Mouse (Mus musculus) liver, embryonic 15.5 days (tissue): Measurements from ENCODE around the gene AW011738. TPM values are rescaled to one million over a fixed set of nuclear protein-coding genes. Genes with fewer than 3 reads are reported as not detected.

ENCODE experiments used
- ATAC-seq: fragments of 200-750 bp; cut with Nextera tagmentation; 2 replicates; pipeline ENCODE4 v1.8.0; 2017; ENCODE audit warnings: moderate number of reproducible peaks, mild to moderate bottlenecking, moderate library complexity; ENCODE audit not compliant: insufficient read depth
- H3K27ac ChIP-seq: fragments of 300-500 bp; sonication (generic); replicated peaks from 2 replicates; pipeline ENCODE4 v1.5.1; 2015; ENCODE audit warnings: mild to moderate bottlenecking, inconsistent platforms
- H3K27me3 ChIP-seq: fragments of 300-500 bp; sonication (generic); 2 replicates; pipeline ENCODE4 v1.6.1; 2015; ENCODE audit warnings: mild to moderate bottlenecking, inconsistent platforms
- H3K36me3 ChIP-seq: fragments of 300-500 bp; sonication (generic); replicated peaks from 2 replicates; pipeline ENCODE4 v1.6.1; 2015; ENCODE audit warnings: moderate library complexity, mild to moderate bottlenecking, inconsistent platforms
- H3K4me1 ChIP-seq: fragments of 300-500 bp; sonication (generic); replicated peaks from 2 replicates; pipeline ENCODE4 v1.6.1; 2015; ENCODE audit warnings: inconsistent platforms
- H3K4me2 ChIP-seq: fragments of 300-500 bp; sonication (generic); 2 replicates; pipeline ENCODE4 v1.6.1; 2015; ENCODE audit warnings: moderate library complexity, mild to moderate bottlenecking, inconsistent platforms
- H3K4me3 ChIP-seq: fragments of 300-500 bp; sonication (generic); replicated peaks from 2 replicates; pipeline ENCODE4 v1.5.1; 2015; ENCODE audit warnings: mild to moderate bottlenecking, inconsistent platforms
- H3K9ac ChIP-seq: fragments of 300-500 bp; sonication (generic); 2 replicates; pipeline ENCODE4 v1.6.1; 2015; ENCODE audit warnings: moderate library complexity, mild to moderate bottlenecking, inconsistent platforms
- H3K9me3 ChIP-seq: fragments of 300-500 bp; sonication (generic); replicated peaks from 2 replicates; pipeline ENCODE4 v1.6.1; 2016; ENCODE audit warnings: inconsistent platforms
- WGBS: fragments of 180-500 bp; shearing (Covaris S2); methylation state at CpG from one replicate; pipeline ENCODE4 v1.1.7; 2015; ENCODE audit warnings: mixed read lengths; ENCODE audit not compliant: insufficient replicate concordance; 5-methylcytosine and 5-hydroxymethylcytosine counted together
- polyA plus RNA-seq: library from polyadenylated mRNA; unstranded; fragments of >200 nt; fragmentation: Nextera tagmentation; extraction: Ambion mirVana; gene quantifications from 2 replicates; pipeline ENCODE4 v1.2.1, GENCODE M21; 2015

Gene AW011738
- polyA plus RNA-seq, 1 experiment from 2014 or later = 1.1 TPM

GRCm38 (mm10) chr4:156188162-156188810 is 14.8 kb upstream of the AW011738 start:
- Histone ChIP-seq H3K27me3 (peaks cover 16% of the 10 kb centered on the region), H3K9me3 (no peaks in the 10 kb centered on the region), H3K9ac (no peak overlapping the region), H3K27ac (no peak overlapping the region; the same call in 1 of the 2 replicates), H3K4me1 (peaks cover 77% of the 10 kb centered on the region), H3K4me3 (no peak overlapping the region), H3K4me2 (no peak overlapping the region), H3K36me3 (no peaks in the 10 kb centered on the region; the same call in 1 of the 2 replicates)
- 58% methylated on average over 5 of the region's 5 CpGs for WGBS
- ATAC-seq = no peak

- Histone ChIP-seq H3K27ac (no peak overlapping the region; the same call in 1 of the 2 replicates), H3K36me3 (no peaks in the 10 kb centered on the region; the same call in 1 of the 2 replicates), H3K4me2 (no peak overlapping the region), H3K9me3 (no peaks in the 10 kb centered on the region), H3K4me3 (no peak overlapping the region), H3K9ac (no peak overlapping the region), H3K27me3 (peaks cover 21% of the 10 kb centered on the region), H3K4me1 (peaks cover 77% of the 10 kb centered on the region)
- ATAC-seq = no peak
- WGBS = 43% methylated on average over 6 of the region's 6 CpGs
Observed at GRCm38 (mm10) chr4:156188811-156189323, 14.2 kb upstream of the AW011738 start.

GRCm38 (mm10) chr4:156192421-156193199 is 10.5 kb upstream of the AW011738 start:
- no peak for ATAC-seq
- H3K4me2 ChIP-seq = no peak overlapping the region

GRCm38 (mm10) chr4:156193200-156193590 is 9.9 kb upstream of the AW011738 start:
- H3K9ac ChIP-seq = no peak overlapping the region
- no peak overlapping the region for H3K4me2 ChIP-seq
- no peaks in the 10 kb centered on the region; the same call in 1 of the 2 replicates for H3K36me3 ChIP-seq
- peaks cover 80% of the 10 kb centered on the region for H3K4me1 ChIP-seq
- 56% methylated on average over 2 of the region's 2 CpGs for WGBS
- H3K4me3 ChIP-seq = no peak overlapping the region
- no peaks in the 10 kb centered on the region for H3K9me3 ChIP-seq
- no peak for ATAC-seq
- H3K27ac ChIP-seq = no peak overlapping the region
- H3K27me3 ChIP-seq = peaks cover 44% of the 10 kb centered on the region

More at GRCm38 (mm10) chr4:156192421-156193199, 10.5 kb upstream of the AW011738 start:
- peaks cover 79% of the 10 kb centered on the region for H3K4me1 ChIP-seq
- peak overlapping the region; percentile 15; the same call in 1 of the 2 replicates for H3K9ac ChIP-seq
- WGBS = 48% methylated on average over 8 of the region's 8 CpGs
- H3K36me3 ChIP-seq = no peaks in the 10 kb centered on the region; the same call in 1 of the 2 replicates
- H3K4me3 ChIP-seq = no peak overlapping the region
- H3K27ac ChIP-seq = no peak overlapping the region
- H3K9me3 ChIP-seq = no peaks in the 10 kb centered on the region
- peaks cover 44% of the 10 kb centered on the region for H3K27me3 ChIP-seq

GRCm38 (mm10) chr4:156193906-156194305 is 9.2 kb upstream of the AW011738 start:
- Histone ChIP-seq H3K27ac (no peak overlapping the region), H3K4me2 (no peak overlapping the region), H3K4me1 (peaks cover 79% of the 10 kb centered on the region)

GRCm38 (mm10) chr4:156194346-156194745 is 8.8 kb upstream of the AW011738 start:
- Histone ChIP-seq H3K4me1 (peaks cover 77% of the 10 kb centered on the region), H3K36me3 (no peaks in the 10 kb centered on the region; the same call in 1 of the 2 replicates), H3K9ac (no peak overlapping the region), H3K27me3 (peaks cover 51% of the 10 kb centered on the region), H3K4me2 (no peak overlapping the region), H3K4me3 (no peak overlapping the region), H3K9me3 (no peaks in the 10 kb centered on the region), H3K27ac (no peak overlapping the region)
- ATAC-seq = no peak
- 53% methylated on average over 6 of the region's 6 CpGs for WGBS

More at GRCm38 (mm10) chr4:156193906-156194305, 9.2 kb upstream of the AW011738 start:
- ATAC-seq = no peak
- peaks cover 49% of the 10 kb centered on the region for H3K27me3 ChIP-seq
- H3K4me3 ChIP-seq = no peak overlapping the region
- H3K36me3 ChIP-seq = no peaks in the 10 kb centered on the region; the same call in 1 of the 2 replicates
- 64% methylated on average over 5 of the region's 5 CpGs for WGBS
- H3K9ac ChIP-seq = no peak overlapping the region
- no peaks in the 10 kb centered on the region for H3K9me3 ChIP-seq

- no peak for ATAC-seq
- Histone ChIP-seq H3K4me1 (peaks cover 88% of the 10 kb centered on the region), H3K9ac (peak overlapping the region; percentile 85), H3K27ac (no peak overlapping the region), H3K36me3 (no peaks in the 10 kb centered on the region), H3K27me3 (peaks cover 58% of the 10 kb centered on the region), H3K4me3 (peak overlapping the region; percentile 88), H3K9me3 (no peaks in the 10 kb centered on the region), H3K4me2 (peak overlapping the region; percentile 99)
- WGBS = 6% methylated on average over 35 of the region's 35 CpGs
Observed at GRCm38 (mm10) chr4:156195927-156196870, 6.9 kb upstream of the AW011738 start.

GRCm38 (mm10) chr4:156197131-156197828 is 5.8 kb upstream of the AW011738 start, which contains the start of gene Agrn:
Agrn (minus strand) TSS chr4:156197488.
- H3K9ac ChIP-seq = peak within 1 kb of the TSS; percentile 85

GRCm38 (mm10) chr4:156197829-156198205 is 5.3 kb upstream of the AW011738 start:
- ATAC-seq = peak; percentile 90
- H3K4me2 ChIP-seq = peak overlapping the region; percentile 99
- peak overlapping the region; percentile 88 for H3K4me3 ChIP-seq
- WGBS = under 1% methylated on average over 26 of the region's 26 CpGs
- peaks cover 90% of the 10 kb centered on the region for H3K4me1 ChIP-seq
- peak overlapping the region; percentile 95 for H3K27ac ChIP-seq
- peak overlapping the region; percentile 69 for H3K9ac ChIP-seq
- H3K9me3 ChIP-seq = no peaks in the 10 kb centered on the region
- peaks cover 65% of the 10 kb centered on the region for H3K27me3 ChIP-seq
- no peaks in the 10 kb centered on the region for H3K36me3 ChIP-seq

More at GRCm38 (mm10) chr4:156197131-156197828, 5.8 kb upstream of the AW011738 start, which contains the start of gene Agrn:
- Histone ChIP-seq H3K27ac (peak within 1 kb of the TSS; percentile 95), H3K4me1 (peaks cover 90% of the 10 kb centered on the region), H3K9me3 (no peaks in the 10 kb centered on the region), H3K36me3 (no peaks in the 10 kb centered on the region), H3K27me3 (peaks cover 60% of the 10 kb centered on the region), H3K4me3 (peak within 1 kb of the TSS; percentile 88), H3K4me2 (peak within 1 kb of the TSS; percentile 99)
- under 1% methylated on average over 56 of the region's 88 CpGs for WGBS
- peak; percentile 84 for ATAC-seq
